Mouse (Mus musculus): ENCODE measurements around the gene Evi5. TPM values are rescaled to one million over a fixed set of nuclear protein-coding genes. Genes with fewer than 3 reads are reported as not detected.

The Evi5 gene
- polyA plus RNA-seq (2012; ENCODE audit: low replicate concordance): 6.7 and 7.0 TPM in 2 replicates

GRCm38 (mm10) chr5:107874561-107875260 is at the start of gene Evi5:
Gene Evi5, minus strand, starts transcription at chr5:107875107.

GRCm38 (mm10) chr5:107900206-107901013 is 25.5 kb upstream of the Evi5 start, which contains the start of gene Rpl5:
Gene Rpl5, plus strand, starts transcription at chr5:107900502.

GRCm38 (mm10) chr5:107829998-107830560 is 44.8 kb downstream of the Evi5 start, which contains the start of gene Ube2d2b:
Gene Ube2d2b, plus strand, starts transcription at chr5:107830099.

GRCm38 (mm10) chr5:107725435-107726261 is 149.3 kb downstream of the Evi5 start, which contains the start of gene Gfi1:
Gene Gfi1, minus strand, starts transcription at chr5:107726036.

Other genes with a start within 250 kb of the Evi5 start
- gene Gfi1, start 149.1 kb downstream of the Evi5 start, polyA plus RNA-seq (2012; ENCODE audit: low replicate concordance): 4.5 and 9.6 TPM in 2 replicates
- gene Ube2d2b, start 45.0 kb downstream of the Evi5 start, polyA plus RNA-seq (2012; ENCODE audit: low replicate concordance): not detected in 2 replicates
- gene Rpl5, start 25.4 kb upstream of the Evi5 start, polyA plus RNA-seq (2012; ENCODE audit: low replicate concordance): 15.0 and 93.1 TPM in 2 replicates
- gene Fam69a, start 112.0 kb upstream of the Evi5 start, polyA plus RNA-seq (2012; ENCODE audit: low replicate concordance): 0.33 and 1.2 TPM in 2 replicates
- gene Mtf2, start 190.6 kb upstream of the Evi5 start, polyA plus RNA-seq (2012; ENCODE audit: low replicate concordance): 6.4 and 8.4 TPM in 2 replicates

All from leukemia stem cell, adult 10-12 weeks (primary cell).